Mouse (Mus musculus): ENCODE results near the gene Tmem53. TPM values are rescaled to one million over a fixed set of nuclear protein-coding genes. Genes with fewer than 3 reads are reported as not detected.

Gene Tmem53
- polyA plus RNA-seq, 1 experiment from 2014 or later: 34.4 TPM

DNA sequence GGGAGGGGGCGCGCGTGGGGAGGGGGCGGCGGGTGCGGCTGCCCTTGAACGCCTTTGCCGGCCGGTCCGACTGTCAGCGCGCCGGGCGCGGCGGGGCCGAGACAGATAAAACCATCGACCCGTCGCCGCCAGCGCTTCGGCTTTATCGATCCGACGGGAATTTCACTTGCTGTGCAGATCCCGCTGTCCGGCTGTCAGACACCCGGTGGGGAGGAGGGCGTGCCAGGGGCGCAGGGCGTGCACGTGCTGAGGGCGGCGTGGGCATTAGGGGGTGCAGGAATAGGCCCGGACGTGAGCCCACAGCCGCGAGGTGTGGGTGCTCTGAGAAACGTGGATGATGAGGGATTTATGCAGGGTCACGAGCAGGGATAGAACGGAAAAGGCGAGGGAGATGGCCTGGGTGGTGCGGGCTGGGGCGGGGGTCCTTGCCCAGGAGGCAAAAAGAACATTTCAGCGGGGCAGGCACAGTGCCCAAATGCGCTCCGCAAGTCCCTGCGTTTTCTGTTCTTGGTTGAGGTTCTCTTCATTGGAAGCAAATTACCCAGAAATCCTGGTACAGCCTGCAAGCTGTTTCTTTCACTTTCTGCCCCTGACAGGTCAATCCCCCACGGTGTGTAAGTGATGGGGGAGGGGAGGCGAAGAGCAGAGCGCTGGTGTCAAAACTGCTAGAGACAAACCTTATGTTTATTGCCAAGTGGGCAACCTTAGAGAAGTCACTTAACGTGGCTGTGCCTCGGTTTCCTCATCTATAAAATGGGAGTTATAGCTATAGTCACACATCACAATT, 52.7 kb downstream of the Tmem53 start:
- no peak for TF ChIP-seq CTCF (IDR thresholded peaks at IDR 0.05; ENCODE audit: low read depth)
- Histone ChIP-seq H3K36me3 (ENCODE audit: insufficient read depth, low read length) (no peaks in the 10 kb centered on the region), H3K9me3 (replicated peaks; ENCODE audit: low read length) (no peaks in the 10 kb centered on the region), H3K9ac (ENCODE audit: low read depth, low read length) (0 out of 2 replicates have a peak overlapping the region, but pooled peaks have one; percentile 36), H3K4me3 (replicated peaks; ENCODE audit: low read depth, low read length) (peak overlapping the region; percentile 37), H3K27me3 (ENCODE audit: insufficient read depth, low read length) (peaks cover 41% of the 10 kb centered on the region), H3K4me2 (ENCODE audit: low read length) (peak overlapping the region; percentile 70), H3K27ac (no peak overlapping the region), H3K4me1 (replicated peaks; ENCODE audit: insufficient read depth, low read length) (peaks cover 18% of the 10 kb centered on the region)
- ATAC-seq (replicated peaks; ENCODE audit: low FRiP score, low read depth) (no peak), DNase-seq (ENCODE audit: low spot score) (no peak)
- 5% methylated on average over 54 of the region's 54 CpGs for WGBS

DNA sequence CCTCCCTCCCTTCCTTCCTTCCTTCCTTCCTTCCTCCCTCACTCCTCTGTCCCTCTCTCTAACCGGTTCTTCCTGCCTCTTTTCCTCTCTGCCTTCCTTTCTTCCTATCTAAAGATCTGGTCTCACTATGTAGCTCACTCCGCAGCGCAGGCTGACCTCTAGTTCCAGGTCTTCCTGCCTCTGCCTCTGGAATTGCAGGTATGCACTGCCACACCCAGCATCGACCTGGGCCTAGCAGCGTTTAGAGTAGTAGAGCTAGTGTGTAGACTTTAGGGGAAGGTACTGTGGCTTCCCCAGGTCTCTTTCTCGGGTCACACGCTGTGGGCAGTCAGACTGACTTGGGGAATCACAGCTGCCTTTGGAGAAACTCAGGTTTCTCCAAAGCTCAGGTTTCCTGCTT, 53.7 kb downstream of the Tmem53 start:
- Histone ChIP-seq H3K4me2 (ENCODE audit: low read length) (no peak overlapping the region), H3K27me3 (ENCODE audit: insufficient read depth, low read length) (peaks cover 41% of the 10 kb centered on the region), H3K4me1 (replicated peaks; ENCODE audit: insufficient read depth, low read length) (peaks cover 18% of the 10 kb centered on the region), H3K9ac (ENCODE audit: low read depth, low read length) (no peak overlapping the region), H3K36me3 (ENCODE audit: insufficient read depth, low read length) (no peaks in the 10 kb centered on the region), H3K9me3 (replicated peaks; ENCODE audit: low read length) (no peaks in the 10 kb centered on the region), H3K4me3 (replicated peaks; ENCODE audit: low read depth, low read length) (no peak overlapping the region), H3K27ac (0 out of 2 replicates have a peak overlapping the region, but pooled peaks have one; percentile 19)
- DNase-seq (ENCODE audit: low spot score) (no peak), ATAC-seq (replicated peaks; ENCODE audit: low FRiP score, low read depth) (no peak)
- WGBS: 30% methylated on average over 7 of the region's 7 CpGs
- TF ChIP-seq CTCF (IDR thresholded peaks at IDR 0.05; ENCODE audit: low read depth): no peak

DNA sequence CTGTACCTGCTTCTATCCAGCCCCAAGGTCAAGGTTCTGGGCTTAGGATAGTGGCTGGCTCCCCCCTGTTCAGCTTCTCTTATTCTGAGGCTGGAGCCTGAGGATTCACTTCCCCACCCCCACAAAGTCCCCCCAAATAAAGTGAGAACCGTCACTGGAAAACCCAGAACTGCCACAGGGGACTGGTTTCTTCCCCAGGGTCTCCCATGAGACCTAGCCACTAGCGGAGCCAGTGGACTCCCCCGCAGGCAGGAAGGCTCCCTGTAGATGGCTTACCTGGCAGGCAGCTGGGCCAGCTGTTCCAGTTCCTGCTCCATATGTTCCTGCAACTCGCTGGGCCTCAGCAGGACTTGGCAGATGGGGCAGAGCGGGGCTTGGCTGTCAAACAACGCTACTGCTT, 55.5 kb downstream of the Tmem53 start:
- TF ChIP-seq CTCF (IDR thresholded peaks at IDR 0.05; ENCODE audit: low read depth): no peak
- H3K4me1 ChIP-seq (replicated peaks; ENCODE audit: insufficient read depth, low read length): peaks cover 15% of the 10 kb centered on the region
- H3K4me2 ChIP-seq (ENCODE audit: low read length): no peak overlapping the region
- DNase-seq (ENCODE audit: low spot score): no peak
- 67% methylated on average over 6 of the region's 6 CpGs for WGBS
- no peaks in the 10 kb centered on the region for H3K36me3 ChIP-seq (ENCODE audit: insufficient read depth, low read length)
- no peak for ATAC-seq (replicated peaks; ENCODE audit: low FRiP score, low read depth)
- H3K9ac ChIP-seq (ENCODE audit: low read depth, low read length): no peak overlapping the region
- peaks cover 32% of the 10 kb centered on the region for H3K27me3 ChIP-seq (ENCODE audit: insufficient read depth, low read length)
- H3K27ac ChIP-seq: no peak overlapping the region
- no peak overlapping the region for H3K4me3 ChIP-seq (replicated peaks; ENCODE audit: low read depth, low read length)
- H3K9me3 ChIP-seq (replicated peaks; ENCODE audit: low read length): no peaks in the 10 kb centered on the region

DNA sequence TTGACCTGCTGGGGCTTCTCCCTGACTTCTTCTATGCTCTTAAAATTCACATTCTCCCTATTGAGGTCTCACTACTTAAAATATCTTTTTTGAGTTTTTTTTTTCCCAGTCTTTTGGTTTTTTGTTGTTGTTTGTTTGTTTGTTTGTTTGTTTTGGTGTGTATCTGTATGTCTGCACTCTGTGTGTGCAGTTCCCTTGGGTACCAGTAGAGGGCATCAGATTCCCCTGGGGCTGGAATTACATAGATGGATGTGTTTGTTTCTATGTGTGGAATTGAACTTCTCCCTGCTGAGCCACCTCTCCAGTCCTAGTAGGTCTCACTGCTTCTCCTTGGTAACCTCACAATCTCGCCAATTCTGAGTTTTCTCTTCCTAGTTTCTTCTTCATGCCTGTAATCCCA, 57.7 kb downstream of the Tmem53 start:
- no peaks in the 10 kb centered on the region for H3K36me3 ChIP-seq (ENCODE audit: insufficient read depth, low read length)
- no peak overlapping the region for H3K4me2 ChIP-seq (ENCODE audit: low read length)
- TF ChIP-seq CTCF (IDR thresholded peaks at IDR 0.05; ENCODE audit: low read depth): peak; percentile 11; the same call in 1 of the 2 replicates
- H3K4me1 ChIP-seq (replicated peaks; ENCODE audit: insufficient read depth, low read length): peaks cover 10% of the 10 kb centered on the region; the same call in 1 of the 2 replicates
- H3K9ac ChIP-seq (ENCODE audit: low read depth, low read length): no peak overlapping the region
- peaks cover 22% of the 10 kb centered on the region for H3K27me3 ChIP-seq (ENCODE audit: insufficient read depth, low read length)
- no peak overlapping the region for H3K4me3 ChIP-seq (replicated peaks; ENCODE audit: low read depth, low read length)
- ATAC-seq (replicated peaks; ENCODE audit: low FRiP score, low read depth): no peak
- no peak overlapping the region for H3K27ac ChIP-seq
- 93% methylated on average over 1 of the region's 1 CpGs for WGBS
- no peak for DNase-seq (ENCODE audit: low spot score)
- H3K9me3 ChIP-seq (replicated peaks; ENCODE audit: low read length): no peaks in the 10 kb centered on the region

DNA sequence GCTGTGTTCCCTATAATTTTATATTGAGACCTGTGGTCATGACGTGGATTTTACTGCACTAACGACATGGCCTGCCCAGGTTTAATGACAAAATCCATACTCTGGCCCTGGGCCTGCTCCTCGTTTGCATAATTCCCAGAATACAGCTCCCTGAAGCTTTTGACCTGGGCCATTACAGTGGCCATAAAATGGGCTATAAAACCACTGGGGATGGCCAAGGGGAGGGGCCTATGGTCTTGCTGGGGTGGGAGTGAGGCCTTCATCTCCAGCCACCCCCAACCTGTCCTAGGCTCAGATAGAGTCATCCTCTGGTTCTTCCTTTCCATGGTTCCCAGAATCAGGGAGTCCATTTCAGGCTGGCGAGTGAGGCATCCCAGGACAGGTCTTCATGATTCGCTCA, 60.1 kb downstream of the Tmem53 start:
- 39% methylated on average over 5 of the region's 5 CpGs for WGBS

DNA sequence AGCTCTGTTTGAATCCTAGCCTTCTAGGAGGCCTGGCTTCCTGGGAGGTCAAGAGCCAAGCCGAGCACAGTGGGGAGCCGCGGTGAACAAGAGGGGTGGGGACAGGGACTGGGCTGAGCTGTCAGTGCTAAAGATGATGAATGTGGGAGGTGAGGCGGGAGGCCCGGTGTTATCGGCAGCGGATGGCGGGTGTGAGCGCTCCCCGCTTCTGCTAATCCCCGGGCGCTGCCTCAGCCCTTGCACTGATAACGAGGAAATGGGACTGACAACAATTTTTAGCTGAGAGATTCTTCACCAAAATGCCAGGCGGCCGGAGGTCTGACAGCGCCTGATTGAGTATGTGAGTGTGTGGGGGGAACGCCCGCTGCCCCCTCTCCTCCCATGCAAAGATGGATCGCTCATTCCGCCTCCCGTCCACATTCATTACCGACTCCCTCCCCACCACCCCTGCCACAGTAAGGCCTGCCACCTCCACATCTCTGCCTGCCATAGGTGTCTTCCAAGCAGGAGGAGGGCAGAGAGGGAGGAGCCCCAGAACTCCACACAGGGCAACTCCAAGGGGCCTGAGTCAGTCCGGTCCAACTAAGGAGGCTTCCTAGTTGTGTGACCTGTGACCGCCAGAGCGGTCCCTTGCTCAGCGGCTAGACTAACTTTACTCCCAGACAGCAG, 60.8 kb downstream of the Tmem53 start:
- Histone ChIP-seq H3K36me3 (ENCODE audit: insufficient read depth, low read length) (no peaks in the 10 kb centered on the region), H3K4me3 (replicated peaks; ENCODE audit: low read depth, low read length) (no peak overlapping the region), H3K27ac (no peak overlapping the region), H3K4me2 (ENCODE audit: low read length) (no peak overlapping the region), H3K27me3 (ENCODE audit: insufficient read depth, low read length) (peaks cover 29% of the 10 kb centered on the region), H3K4me1 (replicated peaks; ENCODE audit: insufficient read depth, low read length) (peaks cover 10% of the 10 kb centered on the region; the same call in 1 of the 2 replicates), H3K9me3 (replicated peaks; ENCODE audit: low read length) (no peaks in the 10 kb centered on the region), H3K9ac (ENCODE audit: low read depth, low read length) (0 out of 2 replicates have a peak overlapping the region, but pooled peaks have one; percentile 18)
- WGBS: 11% methylated on average over 26 of the region's 26 CpGs
- DNase-seq (ENCODE audit: low spot score): no peak
- peak; percentile 47 for ATAC-seq (replicated peaks; ENCODE audit: low FRiP score, low read depth)
- TF ChIP-seq CTCF (IDR thresholded peaks at IDR 0.05; ENCODE audit: low read depth): no peak

More for the DNA sequence above, 60.1 kb downstream of the Tmem53 start:
- TF ChIP-seq CTCF (IDR thresholded peaks at IDR 0.05; ENCODE audit: low read depth): no peak
- Histone ChIP-seq H3K4me1 (replicated peaks; ENCODE audit: insufficient read depth, low read length) (peaks cover 7% of the 10 kb centered on the region; the same call in 1 of the 2 replicates), H3K4me2 (ENCODE audit: low read length) (no peak overlapping the region), H3K36me3 (ENCODE audit: insufficient read depth, low read length) (no peaks in the 10 kb centered on the region), H3K4me3 (replicated peaks; ENCODE audit: low read depth, low read length) (no peak overlapping the region), H3K27me3 (ENCODE audit: insufficient read depth, low read length) (peaks cover 23% of the 10 kb centered on the region), H3K9ac (ENCODE audit: low read depth, low read length) (no peak overlapping the region), H3K27ac (no peak overlapping the region), H3K9me3 (replicated peaks; ENCODE audit: low read length) (no peaks in the 10 kb centered on the region)
- 0 out of 2 replicates have a peak, but pooled peaks have one; percentile 27 for ATAC-seq (replicated peaks; ENCODE audit: low FRiP score, low read depth)
- DNase-seq (ENCODE audit: low spot score): no peak

Measured in kidney, postnatal 0 days (tissue).